Mouse (Mus musculus) embryonic facial prominence, embryonic 14.5 days (tissue): ENCODE results near the gene Crybb1. TPM values are rescaled to one million over a fixed set of nuclear protein-coding genes. Genes with fewer than 3 reads are reported as not detected.

Experiments
- ATAC-seq: fragments of 200-750 bp; cut with Nextera tagmentation; 2 replicates; pipeline ENCODE4 v1.8.0; 2017; ENCODE audit warnings: low read depth, moderate number of reproducible peaks, moderate TSS enrichment
- DNase-seq: peaks from one replicate; pipeline ENCODE4 v3.0.0-alpha.2; 2015; ENCODE audit warnings: low spot score
- H3K27ac ChIP-seq: fragments of 300-500 bp; sonication (generic); replicated peaks from 2 replicates; pipeline ENCODE4 v1.5.1; 2014; ENCODE audit warnings: low read depth, mild to moderate bottlenecking, low read length, moderate library complexity
- H3K27me3 ChIP-seq: fragments of 300-500 bp; sonication (generic); replicated peaks from 2 replicates; pipeline ENCODE4 v1.6.1; 2014; ENCODE audit warnings: low read length; ENCODE audit not compliant: control insufficient read depth, insufficient read depth
- H3K36me3 ChIP-seq: fragments of 300-500 bp; sonication (generic); 2 replicates; pipeline ENCODE4 v1.6.1; 2014; ENCODE audit warnings: low read length, mixed read lengths; ENCODE audit not compliant: control insufficient read depth, insufficient read depth
- H3K4me1 ChIP-seq: fragments of 300-500 bp; sonication (generic); 2 replicates; pipeline ENCODE4 v1.6.1; 2014; ENCODE audit warnings: antibody characterized with exemption, low read length; ENCODE audit not compliant: control insufficient read depth, insufficient read depth
- H3K4me2 ChIP-seq: fragments of 300-500 bp; sonication (generic); 2 replicates; pipeline ENCODE4 v1.6.1; 2014; ENCODE audit warnings: low read depth, mild to moderate bottlenecking, low read length, moderate library complexity, mixed read lengths
- H3K4me3 ChIP-seq: fragments of 300-500 bp; sonication (generic); 2 replicates; pipeline ENCODE4 v1.5.1; 2014; ENCODE audit warnings: low read depth, mild to moderate bottlenecking, low read length
- H3K9ac ChIP-seq: fragments of 300-500 bp; sonication (generic); 2 replicates; pipeline ENCODE4 v1.6.1; 2014; ENCODE audit warnings: low read depth, mild to moderate bottlenecking, low read length, moderate library complexity, mixed read lengths
- H3K9me3 ChIP-seq: fragments of 300-500 bp; sonication (generic); 2 replicates; pipeline ENCODE4 v1.6.1; 2016; ENCODE audit warnings: low read length; ENCODE audit not compliant: control insufficient read depth
- WGBS: fragments of 180-500 bp; shearing (Covaris S2); extraction: QIAGEN DNeasy Blood & Tissue Kit; methylation state at CpG from one replicate; pipeline ENCODE4 v1.1.7; 2014; 5-methylcytosine and 5-hydroxymethylcytosine counted together
- polyA plus RNA-seq: library from polyadenylated mRNA; unstranded; fragments of >200 nt; fragmentation: Nextera tagmentation; extraction: Ambion mirVana; gene quantifications from 2 replicates; pipeline ENCODE4 v1.2.1, GENCODE M21; 2014

Gene Crybb1
- polyA plus RNA-seq, 1 experiment from 2014 or later = 3.2 TPM

DNA sequence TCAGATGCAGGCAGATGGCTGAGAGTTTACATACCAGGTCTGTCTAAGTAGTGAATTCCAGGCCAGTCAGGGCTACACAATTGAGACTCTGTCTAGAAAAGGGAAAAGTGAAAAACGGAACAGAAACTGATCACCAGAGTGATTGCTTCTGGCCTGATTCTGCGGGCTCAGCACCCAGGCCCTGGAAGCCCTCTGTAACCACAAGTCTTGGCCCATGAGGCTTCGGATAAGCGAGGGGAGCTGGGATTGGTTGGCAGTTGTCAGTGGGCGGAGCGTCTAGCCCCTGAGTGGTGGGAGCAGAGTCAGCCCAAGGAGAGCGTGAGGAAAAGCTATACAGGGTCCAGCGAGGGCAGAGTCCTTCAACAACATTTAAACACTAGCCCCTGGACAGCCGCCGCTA is 9.9 kb downstream of the Crybb1 start:
- Histone ChIP-seq H3K4me2 (peak overlapping the region; percentile 29), H3K36me3 (no peaks in the 10 kb centered on the region), H3K4me1 (no peaks in the 10 kb centered on the region), H3K9me3 (no peaks in the 10 kb centered on the region), H3K4me3 (no peak overlapping the region), H3K9ac (peak overlapping the region; percentile 9; the same call in 1 of the 2 replicates), H3K27me3 (peaks cover 12% of the 10 kb centered on the region), H3K27ac (no peak overlapping the region)
- DNase-seq (peak; percentile 58), ATAC-seq (peak; percentile 88)
- 6% methylated on average over 10 of the region's 10 CpGs for WGBS

DNA sequence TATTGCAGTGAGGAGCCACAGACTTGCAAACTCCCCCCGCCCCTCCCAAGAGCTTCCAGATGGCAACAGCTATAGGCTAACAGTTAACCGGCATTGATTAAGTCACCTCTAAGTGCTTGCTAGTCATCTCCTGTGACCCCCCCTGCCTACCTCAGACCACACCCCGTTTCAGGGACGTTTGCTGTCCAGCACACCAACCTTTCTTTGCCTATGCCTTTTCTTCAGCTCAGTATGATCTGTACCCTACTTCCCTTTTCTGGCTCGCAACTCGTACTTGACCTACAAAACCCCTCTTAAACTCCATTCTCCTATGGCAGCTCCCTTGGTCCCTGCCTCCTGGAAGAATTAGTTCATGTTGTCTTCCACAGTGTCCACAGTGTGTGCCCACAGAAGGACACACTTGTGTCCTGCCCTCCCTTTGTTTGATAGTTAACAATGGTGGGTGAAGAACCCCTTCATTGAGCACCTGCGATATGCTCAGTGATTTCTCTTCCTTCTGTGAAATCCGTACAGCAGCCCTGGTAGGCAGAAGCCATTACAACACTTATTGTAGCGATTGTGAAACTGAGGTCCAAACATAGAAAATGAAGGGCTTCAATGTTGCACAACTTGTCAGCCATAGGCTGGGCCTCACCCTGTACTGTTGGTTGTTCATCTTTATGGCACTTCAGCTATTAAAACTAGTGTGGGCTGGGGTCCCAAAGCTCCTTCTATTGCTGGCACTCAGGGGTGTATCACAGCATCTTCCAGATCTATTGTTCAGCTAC is 10.6 kb downstream of the Crybb1 start:
- 58% methylated on average over 9 of the region's 9 CpGs for WGBS
- Histone ChIP-seq H3K27ac (no peak overlapping the region), H3K36me3 (no peaks in the 10 kb centered on the region), H3K4me1 (no peaks in the 10 kb centered on the region), H3K9me3 (no peaks in the 10 kb centered on the region), H3K4me3 (no peak overlapping the region), H3K4me2 (peak overlapping the region; percentile 29; the same call in 1 of the 2 replicates), H3K27me3 (peaks cover 12% of the 10 kb centered on the region), H3K9ac (peak overlapping the region; percentile 9; the same call in 1 of the 2 replicates)
- ATAC-seq = peak; percentile 30; the same call in 1 of the 2 replicates
- DNase-seq = no peak

DNA sequence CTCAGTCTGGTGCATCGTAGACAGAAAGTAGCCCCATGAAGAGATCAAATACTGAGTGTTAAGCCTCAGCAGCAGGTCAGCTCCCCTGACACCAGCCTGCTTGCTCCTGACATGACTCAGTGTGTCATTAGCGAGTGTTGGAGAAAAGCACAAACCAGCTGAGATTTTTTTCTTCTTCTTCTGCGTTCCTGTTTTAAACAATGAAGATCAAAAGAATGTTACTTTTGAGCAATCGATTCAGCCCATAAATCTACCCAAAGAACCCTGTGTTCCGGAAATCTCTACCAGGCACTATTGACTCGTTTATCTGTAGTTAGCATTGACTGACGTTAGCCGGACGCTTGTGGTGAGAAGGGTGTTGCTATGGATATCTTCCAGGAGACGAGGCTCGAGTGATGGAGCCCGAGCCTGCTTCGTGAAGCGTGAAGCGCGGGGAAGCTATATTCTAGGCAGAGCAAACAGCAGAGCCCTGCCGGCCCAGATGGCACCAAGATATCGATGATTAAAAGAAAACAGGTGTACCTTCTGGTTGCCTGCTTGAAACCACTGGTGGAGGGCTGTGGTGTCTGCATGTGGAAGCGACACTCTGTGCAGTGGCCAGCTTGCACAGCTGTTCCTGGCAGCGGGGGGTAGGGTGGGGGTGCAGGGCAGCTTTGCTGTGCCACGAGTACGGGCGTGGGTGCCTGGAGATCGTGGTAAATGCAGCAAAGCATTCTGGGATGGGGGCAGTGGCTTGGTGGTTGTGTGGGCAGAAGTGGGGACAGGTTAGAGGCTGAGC is 15.3 kb downstream of the Crybb1 start:
- H3K27me3 ChIP-seq = peaks cover 12% of the 10 kb centered on the region
- peaks cover 6% of the 10 kb centered on the region; the same call in 1 of the 2 replicates for H3K4me1 ChIP-seq
- H3K4me3 ChIP-seq = no peak overlapping the region
- no peaks in the 10 kb centered on the region for H3K36me3 ChIP-seq
- H3K4me2 ChIP-seq = no peak overlapping the region
- H3K27ac ChIP-seq = no peak overlapping the region
- ATAC-seq (no peak), DNase-seq (no peak)
- H3K9me3 ChIP-seq = no peaks in the 10 kb centered on the region
- 58% methylated on average over 24 of the region's 24 CpGs for WGBS
- no peak overlapping the region for H3K9ac ChIP-seq

DNA sequence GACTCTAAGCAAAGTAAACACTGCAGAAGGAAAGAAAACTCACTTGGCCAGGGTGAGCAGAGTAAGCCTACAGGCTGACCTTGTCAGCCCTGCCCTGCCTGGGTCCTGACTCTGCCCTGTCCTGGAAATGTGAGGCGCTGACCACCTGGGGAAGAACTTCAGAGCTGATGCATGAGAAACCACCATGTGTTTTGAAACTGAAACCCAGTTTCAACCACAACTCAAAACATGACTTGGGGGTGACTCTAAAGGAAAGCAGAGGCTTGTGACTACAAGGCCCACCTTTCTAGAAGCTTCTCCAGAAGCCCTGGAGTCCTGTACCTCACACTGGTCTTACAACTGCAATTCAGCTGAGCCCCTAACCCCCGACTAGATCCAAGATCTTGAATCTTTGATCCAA is 17.3 kb downstream of the Crybb1 start:
- no peak overlapping the region for H3K4me3 ChIP-seq
- H3K4me2 ChIP-seq = no peak overlapping the region
- H3K36me3 ChIP-seq = no peaks in the 10 kb centered on the region
- peaks cover 6% of the 10 kb centered on the region for H3K27me3 ChIP-seq
- 77% methylated on average over 2 of the region's 2 CpGs for WGBS
- DNase-seq (no peak), ATAC-seq (no peak)
- H3K27ac ChIP-seq = no peak overlapping the region
- peaks cover 9% of the 10 kb centered on the region for H3K4me1 ChIP-seq
- no peaks in the 10 kb centered on the region for H3K9me3 ChIP-seq
- no peak overlapping the region for H3K9ac ChIP-seq

DNA sequence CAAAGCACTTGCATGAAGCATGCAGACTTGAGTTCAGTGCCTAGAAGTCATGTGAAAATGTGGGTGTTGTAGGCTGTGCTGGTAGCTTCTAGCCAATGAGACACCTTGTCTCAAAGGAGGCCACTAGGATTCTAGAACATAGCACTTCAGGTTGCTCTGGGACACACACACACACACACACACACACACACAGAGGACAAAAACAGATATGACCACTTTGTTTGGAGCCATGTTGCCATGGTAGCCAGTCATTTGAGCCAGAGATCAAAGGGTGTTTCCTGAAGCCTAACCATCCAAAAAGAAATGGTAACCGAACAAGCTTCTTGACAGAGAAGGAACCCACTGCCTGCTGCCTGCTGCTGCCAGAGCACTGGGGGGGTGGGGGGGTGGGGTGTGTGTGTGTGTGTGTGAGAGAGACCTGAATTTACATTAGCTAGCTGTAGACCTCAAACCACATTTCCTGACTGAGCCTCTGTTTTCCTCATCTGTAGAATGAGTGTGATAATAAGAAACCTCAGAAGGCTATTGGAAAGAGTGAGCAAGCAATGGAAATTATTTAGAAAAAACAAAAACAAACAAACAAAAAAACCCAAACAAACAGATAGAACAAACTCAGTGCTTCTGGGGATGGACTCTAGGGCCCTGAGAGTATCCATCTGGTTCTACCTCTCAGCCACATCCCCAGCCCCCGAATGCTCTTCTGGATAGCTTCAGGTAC is 18.3 kb downstream of the Crybb1 start:
- no peak for ATAC-seq
- 56% methylated on average over 2 of the region's 2 CpGs for WGBS

DNA sequence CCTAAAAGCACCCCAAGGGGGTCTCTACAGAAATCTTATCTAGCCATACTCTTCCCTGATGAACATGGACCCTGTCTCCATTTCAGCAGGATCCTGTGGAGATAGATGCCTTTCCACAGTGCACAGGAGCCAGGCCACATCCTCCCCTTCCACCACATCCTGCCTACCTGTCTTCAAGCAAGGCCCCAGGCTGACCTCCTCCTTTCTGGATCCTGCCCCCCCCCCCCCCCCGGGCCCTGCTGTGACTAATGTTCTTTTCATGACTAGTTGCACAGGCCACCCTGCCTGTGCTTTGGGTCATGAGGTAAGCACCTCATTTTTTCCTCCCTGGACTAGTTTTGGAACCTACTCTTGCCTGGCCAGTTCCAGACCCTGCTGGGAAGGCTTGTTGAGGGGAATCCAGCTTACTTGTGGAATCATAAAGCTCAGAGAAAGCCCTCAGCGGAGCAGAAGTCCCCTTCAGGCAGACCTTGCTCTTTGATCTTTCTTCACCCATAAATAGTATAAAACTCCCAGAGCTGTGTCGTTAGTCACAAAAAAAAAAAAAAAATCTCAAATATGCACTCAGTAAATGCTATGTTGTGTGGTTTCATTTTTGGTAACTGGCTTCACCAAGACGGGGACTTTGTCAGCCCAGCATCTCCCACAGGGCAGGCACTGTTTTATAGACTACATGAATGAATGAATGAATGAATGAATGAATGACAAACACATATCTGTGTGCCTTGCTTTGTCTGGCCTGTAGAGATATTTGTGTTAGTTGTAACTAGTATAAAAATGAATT is 19.6 kb downstream of the Crybb1 start:
- ATAC-seq (no peak), DNase-seq (no peak)
- no peaks in the 10 kb centered on the region for H3K27me3 ChIP-seq
- no peak overlapping the region for H3K9ac ChIP-seq
- peak overlapping the region; percentile 75 for H3K4me2 ChIP-seq
- H3K27ac ChIP-seq = no peak overlapping the region
- 52% methylated on average over 4 of the region's 4 CpGs for WGBS
- no peaks in the 10 kb centered on the region for H3K9me3 ChIP-seq
- peak overlapping the region; percentile 85 for H3K4me3 ChIP-seq
- H3K36me3 ChIP-seq = no peaks in the 10 kb centered on the region
- peaks cover 15% of the 10 kb centered on the region for H3K4me1 ChIP-seq

More for the DNA sequence above, 18.3 kb downstream of the Crybb1 start:
- Histone ChIP-seq H3K4me2 (no peak overlapping the region), H3K9ac (no peak overlapping the region), H3K4me1 (peaks cover 10% of the 10 kb centered on the region), H3K9me3 (no peaks in the 10 kb centered on the region), H3K27ac (no peak overlapping the region), H3K36me3 (no peaks in the 10 kb centered on the region), H3K27me3 (peaks cover 4% of the 10 kb centered on the region), H3K4me3 (no peak overlapping the region)
- DNase-seq = no peak

DNA sequence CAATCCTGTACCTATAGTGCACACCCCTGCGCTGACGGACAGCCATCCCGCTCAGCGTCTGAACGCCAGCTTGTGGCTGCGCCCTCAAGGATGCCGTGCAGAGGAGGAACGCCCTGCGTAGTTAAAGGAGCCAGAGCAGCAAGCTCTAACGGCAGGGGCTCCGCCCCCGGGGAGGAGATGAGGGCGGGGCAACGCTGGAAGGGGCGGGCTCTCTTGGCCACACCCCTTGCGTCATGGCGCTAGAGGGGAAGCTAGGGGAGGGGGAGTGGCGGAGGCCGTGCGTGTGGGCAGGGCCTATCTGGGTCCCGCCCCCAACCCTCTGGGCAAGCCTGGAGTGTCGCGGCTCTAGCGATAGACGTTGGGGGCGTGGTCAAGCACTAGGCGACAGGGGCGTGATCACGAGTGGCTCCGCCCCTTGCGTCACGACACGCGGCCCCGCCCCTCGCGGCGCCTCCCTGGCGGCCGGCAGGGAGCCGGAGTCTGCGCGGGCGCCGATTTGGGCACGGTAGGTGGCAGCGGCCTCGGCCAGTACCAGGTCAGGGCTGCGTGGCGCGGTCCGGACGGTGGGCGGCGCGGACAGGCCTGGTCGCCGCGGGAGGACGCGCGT is 20.8 kb downstream of the Crybb1 start, which contains the start of gene Tpst2:
Gene Tpst2, plus strand, starts transcription at position 425 of the 607 bp plus-strand sequence.
- H3K27ac ChIP-seq = peak within 1 kb of the TSS; percentile 71
- peak within 1 kb of the TSS; percentile 85 for H3K4me3 ChIP-seq
- peak within 1 kb of the TSS; percentile 88 for H3K4me2 ChIP-seq
- peak; percentile 99 for DNase-seq
- WGBS = 0% methylated on average over 27 of the region's 62 CpGs
- H3K4me1 ChIP-seq = peaks cover 23% of the 10 kb centered on the region
- ATAC-seq = peak; percentile 94
- no peaks in the 10 kb centered on the region for H3K27me3 ChIP-seq
- H3K9ac ChIP-seq = peak within 1 kb of the TSS; percentile 86
- no peaks in the 10 kb centered on the region for H3K36me3 ChIP-seq
- H3K9me3 ChIP-seq = no peaks in the 10 kb centered on the region
